Mouse (Mus musculus) ES-Bruce4 (cell line): ENCODE measurements around the gene Nrxn3. TPM values are rescaled to one million over a fixed set of nuclear protein-coding genes. Genes with fewer than 3 reads are reported as not detected.

Experiments used
- H3K27ac ChIP-seq: 2 replicates; pipeline ENCODE4 v1.5.1; 2012; ENCODE audit warnings: low read length, inconsistent platforms; ENCODE audit not compliant: insufficient read depth
- H3K27me3 ChIP-seq: 2 replicates; pipeline ENCODE4 v1.6.1; 2012; ENCODE audit warnings: mild to moderate bottlenecking, low read length, inconsistent platforms; ENCODE audit not compliant: control insufficient read depth, poor library complexity, insufficient read depth, severe bottlenecking
- H3K36me3 ChIP-seq: 2 replicates; pipeline ENCODE4 v1.6.1; 2012; ENCODE audit warnings: inconsistent platforms, mild to moderate bottlenecking, low read length, moderate library complexity; ENCODE audit not compliant: control insufficient read depth, poor library complexity, insufficient read depth, severe bottlenecking
- H3K4me1 ChIP-seq: one replicate; pipeline ENCODE4 v1.8.1; 2011; ENCODE audit warnings: low read length; ENCODE audit not compliant: control insufficient read depth, insufficient read depth
- H3K4me3 ChIP-seq: 2 replicates; pipeline ENCODE4 v1.5.1; 2011; ENCODE audit warnings: low read depth, mild to moderate bottlenecking, low read length
- H3K9ac ChIP-seq: 2 replicates; pipeline ENCODE4 v1.6.1; 2012; ENCODE audit warnings: low read depth, mild to moderate bottlenecking, inconsistent platforms; ENCODE audit not compliant: poor library complexity, severe bottlenecking
- H3K9me3 ChIP-seq: replicated peaks from 2 replicates; pipeline ENCODE4 v1.6.1; 2012; ENCODE audit warnings: mild to moderate bottlenecking, low read length, inconsistent platforms; ENCODE audit not compliant: control insufficient read depth, poor library complexity, insufficient read depth, severe bottlenecking
- CTCF ChIP-seq: IDR thresholded peaks from one replicate; pipeline ENCODE4 v1.8.1; 2011; ENCODE audit warnings: low read depth, low read length
- EP300 ChIP-seq: IDR thresholded peaks from 2 replicates; pipeline ENCODE4 v1.6.1; 2011; ENCODE audit warnings: low read depth, low read length; ENCODE audit not compliant: insufficient read depth
- POLR2A ChIP-seq: IDR thresholded peaks from one replicate; pipeline ENCODE4 v1.8.1; 2011; ENCODE audit warnings: low read length; ENCODE audit not compliant: insufficient read depth
- polyA plus RNA-seq: library from polyadenylated mRNA; stranded (reverse); fragments of >200 nt; gene quantifications from 2 replicates; pipeline ENCODE4 v1.2.4, GENCODE M21; 2011; ENCODE audit warnings: low read depth; ENCODE audit not compliant: missing spikeins, insufficient read depth, insufficient read length

Gene Nrxn3
- polyA plus RNA-seq, 1 experiment, result not detected

DNA sequence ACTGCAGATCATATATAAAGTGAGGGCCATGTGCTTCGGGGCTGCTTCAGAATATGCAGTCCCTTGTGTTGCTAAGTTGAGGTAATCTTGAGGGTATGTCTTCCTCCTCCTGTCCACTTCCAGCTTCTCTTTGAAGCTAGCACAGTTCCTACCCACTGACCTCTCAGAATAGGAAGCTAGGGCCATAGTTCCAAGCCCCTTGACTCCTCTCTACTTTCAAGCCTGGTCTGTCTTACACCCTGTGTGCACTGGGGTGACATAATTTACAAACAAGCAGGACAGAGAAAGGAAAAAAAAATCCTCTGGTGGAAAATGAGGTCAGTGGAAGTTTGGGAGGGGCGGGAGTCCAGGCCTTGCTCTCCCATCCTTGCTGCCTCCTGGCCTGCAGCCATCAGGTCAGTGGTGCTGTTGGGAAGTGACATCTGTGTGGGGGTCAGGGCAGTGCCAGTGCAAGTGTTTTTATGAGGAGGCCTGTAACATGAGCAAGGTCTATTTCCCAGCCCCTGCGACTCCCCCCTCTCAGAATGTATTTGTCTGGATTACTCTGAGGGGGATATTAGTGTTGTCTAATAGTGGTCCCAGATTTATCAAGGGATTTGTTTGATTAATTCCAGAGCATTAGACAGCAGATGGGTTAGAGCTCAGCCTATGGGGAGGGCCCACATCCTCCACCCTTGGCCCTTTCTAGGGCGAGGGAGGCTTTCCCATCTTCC lies 96.1 kb downstream of the Nrxn3 start:
- TF ChIP-seq POLR2A, result no peak
- TF ChIP-seq CTCF, result no peak
- TF ChIP-seq EP300, result no peak
- H3K27ac ChIP-seq, result no peak overlapping the region

DNA sequence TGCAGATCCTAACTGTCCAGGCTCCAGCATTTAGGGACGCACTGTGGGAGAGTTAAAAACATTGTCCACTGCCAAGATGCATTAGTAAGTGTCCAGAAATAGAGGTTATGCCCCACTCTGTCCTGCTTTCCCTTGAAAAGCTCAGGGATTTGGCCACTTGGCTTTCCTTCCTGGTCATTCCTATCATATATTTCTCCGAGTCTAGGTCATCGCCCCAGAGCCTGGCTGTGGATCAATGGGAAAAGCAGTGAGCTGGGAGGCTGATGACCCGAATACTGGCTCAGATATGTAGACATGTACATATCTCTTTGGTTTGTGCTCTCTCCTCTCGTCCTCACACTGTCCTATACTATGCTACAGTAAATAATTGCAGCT lies 96.6 kb downstream of the Nrxn3 start:
- Histone ChIP-seq H3K9me3 (no peaks in the 10 kb centered on the region), H3K4me3 (no peak overlapping the region), H3K27ac (no peak overlapping the region), H3K36me3 (no peaks in the 10 kb centered on the region), H3K27me3 (no peaks in the 10 kb centered on the region), H3K9ac (no peak overlapping the region), H3K4me1 (no peaks in the 10 kb centered on the region)
- no peak for TF ChIP-seq CTCF
- TF ChIP-seq POLR2A, result no peak
- no peak for TF ChIP-seq EP300

More for the DNA sequence above, 96.1 kb downstream of the Nrxn3 start:
- Histone ChIP-seq H3K36me3 (no peaks in the 10 kb centered on the region), H3K9me3 (no peaks in the 10 kb centered on the region), H3K9ac (no peak overlapping the region), H3K4me3 (no peak overlapping the region), H3K4me1 (no peaks in the 10 kb centered on the region), H3K27me3 (no peaks in the 10 kb centered on the region)

DNA sequence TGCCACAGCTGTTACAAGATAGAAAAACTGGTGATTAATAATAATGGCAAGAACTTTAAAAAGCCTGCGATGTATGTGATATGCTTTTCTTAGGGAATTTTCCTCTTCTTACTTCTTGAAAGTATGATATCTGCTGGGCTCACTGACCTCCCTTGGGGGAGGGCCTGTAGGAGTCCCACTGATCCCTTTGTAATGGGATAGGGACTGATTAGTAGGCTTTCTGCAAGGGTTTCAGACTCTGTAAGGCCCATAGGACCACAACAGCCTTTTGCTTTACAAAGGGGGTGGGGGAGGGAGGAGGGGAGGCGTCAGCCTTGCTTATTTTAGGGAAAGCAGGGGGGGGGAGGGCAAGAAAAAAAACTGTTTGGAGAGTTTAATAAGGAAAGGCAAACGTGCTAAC lies 97.5 kb downstream of the Nrxn3 start:
- Histone ChIP-seq H3K36me3 (no peaks in the 10 kb centered on the region), H3K4me3 (no peak overlapping the region), H3K9me3 (no peaks in the 10 kb centered on the region), H3K9ac (no peak overlapping the region), H3K27ac (no peak overlapping the region), H3K27me3 (no peaks in the 10 kb centered on the region), H3K4me1 (no peaks in the 10 kb centered on the region)
- TF ChIP-seq CTCF, result no peak
- TF ChIP-seq EP300, result no peak
- no peak for TF ChIP-seq POLR2A

DNA sequence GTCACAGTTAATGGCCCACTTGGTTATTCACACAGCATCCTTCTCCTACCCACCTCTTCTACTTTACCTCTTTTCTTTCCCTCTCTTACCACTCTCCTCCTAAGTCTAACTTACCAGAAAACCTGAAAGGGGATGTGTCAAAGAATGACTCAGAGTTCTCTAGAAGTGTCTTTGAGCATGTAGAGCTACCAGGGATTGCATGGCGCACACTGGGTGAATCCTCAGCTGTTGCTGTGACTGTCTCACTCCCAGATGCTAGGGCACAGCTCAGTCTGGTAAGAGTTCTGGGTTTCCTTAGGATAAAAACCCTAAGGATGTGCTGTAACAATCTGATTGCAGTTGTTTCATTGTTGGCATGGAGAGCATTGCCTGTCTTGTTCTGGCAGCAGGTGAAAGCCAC lies 108.2 kb downstream of the Nrxn3 start:
- H3K27ac ChIP-seq, result no peak overlapping the region
- no peaks in the 10 kb centered on the region for H3K4me1 ChIP-seq
- H3K27me3 ChIP-seq, result no peaks in the 10 kb centered on the region
- H3K36me3 ChIP-seq, result no peaks in the 10 kb centered on the region
- no peak for TF ChIP-seq POLR2A
- TF ChIP-seq CTCF, result no peak
- TF ChIP-seq EP300, result no peak
- no peak overlapping the region for H3K4me3 ChIP-seq
- no peak overlapping the region for H3K9ac ChIP-seq
- H3K9me3 ChIP-seq, result no peaks in the 10 kb centered on the region

DNA sequence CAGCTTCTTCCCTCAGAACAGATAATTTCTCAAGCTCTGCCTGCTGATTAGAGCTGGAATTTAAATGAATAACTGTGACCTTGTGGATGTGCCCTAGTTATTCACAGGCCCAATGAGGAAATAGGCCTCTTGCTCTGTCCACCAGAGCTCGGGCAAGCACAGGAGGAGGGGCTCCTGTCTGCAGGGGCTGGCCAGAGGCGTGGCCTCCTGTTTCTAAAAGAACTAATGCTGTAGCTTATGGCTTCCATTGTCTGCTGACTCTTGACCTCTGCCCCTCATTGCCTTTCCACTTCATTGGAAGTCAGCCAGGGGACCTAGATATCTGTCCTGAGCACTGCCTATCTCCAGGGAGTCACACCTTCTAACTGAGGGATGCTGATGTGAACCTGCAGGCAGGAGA lies 113.1 kb downstream of the Nrxn3 start:
- Histone ChIP-seq H3K27ac (no peak overlapping the region), H3K9me3 (no peaks in the 10 kb centered on the region), H3K9ac (no peak overlapping the region), H3K36me3 (no peaks in the 10 kb centered on the region), H3K4me3 (no peak overlapping the region), H3K4me1 (no peaks in the 10 kb centered on the region), H3K27me3 (no peaks in the 10 kb centered on the region)
- no peak for TF ChIP-seq CTCF
- TF ChIP-seq POLR2A, result no peak
- TF ChIP-seq EP300, result no peak

DNA sequence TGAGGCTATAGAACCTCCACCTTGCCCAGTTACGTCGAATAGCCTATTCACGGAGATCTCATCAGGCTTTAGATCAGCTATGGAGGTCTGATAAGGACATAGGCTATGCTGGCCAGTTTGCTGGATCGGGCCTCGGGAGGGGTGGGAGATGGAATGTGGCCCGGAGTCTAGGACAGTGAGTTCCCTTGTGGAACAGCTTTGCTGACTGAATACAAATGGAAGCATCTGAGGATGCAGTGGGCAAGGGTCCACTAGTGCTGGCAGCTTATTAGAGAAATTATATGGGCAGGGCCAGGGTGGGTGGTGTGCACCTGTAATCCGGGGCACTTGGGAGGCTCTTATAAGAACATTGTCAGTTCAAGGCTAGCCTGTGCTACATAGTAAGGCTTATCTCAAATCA lies 117.0 kb downstream of the Nrxn3 start:
- H3K4me3 ChIP-seq, result no peak overlapping the region
- H3K36me3 ChIP-seq, result no peaks in the 10 kb centered on the region
- H3K9ac ChIP-seq, result no peak overlapping the region
- H3K27me3 ChIP-seq, result no peaks in the 10 kb centered on the region
- TF ChIP-seq CTCF, result no peak
- TF ChIP-seq EP300, result no peak
- TF ChIP-seq POLR2A, result no peak
- H3K27ac ChIP-seq, result no peak overlapping the region
- H3K4me1 ChIP-seq, result no peaks in the 10 kb centered on the region
- H3K9me3 ChIP-seq, result no peaks in the 10 kb centered on the region
